Comparison of ENCODE assay signal across 8 mouse cellular contexts in the genomic region with DNA sequence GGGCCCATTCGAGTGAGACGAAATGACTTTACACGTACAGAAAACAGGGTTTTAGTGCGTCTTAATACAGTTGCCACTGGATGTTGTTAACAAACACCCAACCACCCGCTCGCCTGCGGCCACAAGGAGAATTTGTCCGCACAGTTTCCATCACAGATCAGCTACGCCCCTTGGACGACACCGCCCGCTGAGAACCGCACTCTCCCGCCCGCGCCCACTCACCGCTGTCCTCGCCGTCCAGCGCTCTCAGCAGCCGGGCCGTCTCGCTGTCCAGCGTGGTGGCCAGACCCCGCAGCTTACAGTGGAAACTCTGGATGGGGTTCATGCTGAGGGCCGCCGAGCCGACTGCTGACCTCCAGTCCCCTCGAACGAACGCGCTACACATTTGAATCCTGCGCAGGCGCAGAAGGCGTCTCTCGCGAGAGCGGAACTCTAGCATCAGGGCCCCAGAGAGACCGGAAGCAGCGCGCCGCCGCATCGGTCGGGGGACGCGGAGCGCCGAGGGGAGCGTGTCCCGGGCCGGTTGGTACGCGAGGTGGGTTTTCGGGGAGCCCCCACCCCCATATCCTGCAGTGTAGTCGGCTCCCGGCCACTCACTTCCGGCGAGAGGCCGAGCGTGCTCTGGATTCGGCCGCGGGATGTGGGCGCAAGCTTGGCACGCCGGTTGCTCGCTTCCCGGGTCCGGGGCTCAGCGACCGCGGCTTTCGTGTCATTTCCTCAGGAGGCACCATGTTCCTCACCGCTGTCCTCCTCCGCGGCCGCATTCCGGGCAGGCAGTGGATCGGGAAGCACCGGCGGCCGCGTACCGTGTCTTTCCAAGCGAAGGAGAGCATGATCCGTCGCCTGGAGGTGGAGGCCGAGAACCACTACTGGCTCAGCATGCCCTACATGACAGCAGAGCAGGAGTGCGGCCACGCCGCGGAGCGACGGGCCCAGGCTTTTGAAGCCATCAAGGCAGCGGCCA. TPM values are rescaled to one million over a fixed set of nuclear protein-coding genes. Genes with fewer than 3 reads are reported as not detected.
A peak's percentile ranks its signal among the peaks of the same experiment; 100 is the strongest.
DNase-seq lines count a peak whose midpoint lies in the region; ATAC-seq lines count a peak whose summit lies in the region.

Ska3 (minus strand) TSS at position 398 of the 964 bp plus-strand sequence.
Mrpl57 (plus strand) TSS at position 447 of the 964 bp plus-strand sequence.

- no peaks in the 10 kb centered on the region for H3K9me3 ChIP-seq in intestine, embryonic 14.5 days (ENCODE audit: control insufficient read depth, low read length)

- H3K9ac ChIP-seq in intestine, embryonic 14.5 days (ENCODE audit: low read length), result peak within 1 kb of the TSS; percentile 75

- H3K4me2 ChIP-seq in intestine, embryonic 14.5 days (ENCODE audit: low read length), result peak within 1 kb of the TSS; percentile 81

- H3K27me3 ChIP-seq in intestine, embryonic 14.5 days (replicated peaks; ENCODE audit: control insufficient read depth, insufficient read depth, low read length), result no peaks in the 10 kb centered on the region

- DNase-seq in adipocyte (ENCODE audit: low spot score), result peak; percentile 94
- DNase-seq in embryo, embryonic 10 days (ENCODE audit: low spot score), result peak; percentile 98
- peak; percentile 92 for DNase-seq in gastrocnemius, postnatal 14 days
- DNase-seq in intestine, embryonic 14.5 days (ENCODE audit: low spot score), result peak; percentile 97
- peak; percentile 92 to 93 for DNase-seq in left cerebral cortex, postnatal 14 days (ENCODE audit: low spot score in 2 of 2)
- DNase-seq in mesoderm, embryonic 11.5 days (ENCODE audit: low read depth, low spot score), result peak; percentile 97
- peak; percentile 81 to 83 for DNase-seq in right cerebral cortex, postnatal 36 days (ENCODE audit: low spot score in 2 of 2)
- DNase-seq in yolk sac, embryonic 10.5 days (ENCODE audit: low spot score), result peak; percentile 95

- peak; percentile 96 for ATAC-seq in intestine, embryonic 14.5 days (replicated peaks; ENCODE audit: low FRiP score, low TSS enrichment, low read depth)

- peaks cover 16% of the 10 kb centered on the region for H3K4me1 ChIP-seq in intestine, embryonic 14.5 days (replicated peaks; ENCODE audit: control insufficient read depth, insufficient read depth, low read length)

- intact Hi-C loops in gastrocnemius, postnatal 14 days (cut with DNase I; ENCODE audit: low total_unique reads), result loop anchor here (10.0 kb wide), 1 partner anchor 89 kb away; no protein-coding TSS in a partner anchor
- intact Hi-C loops in left cerebral cortex, postnatal 14 days (cut with DNase I), result no loop called here

- peaks cover 24% of the 10 kb centered on the region for H3K36me3 ChIP-seq in intestine, embryonic 14.5 days (ENCODE audit: control insufficient read depth, insufficient read depth, low read length)

- H3K4me3 ChIP-seq in intestine, embryonic 14.5 days (ENCODE audit: low read depth, low read length), result peak within 1 kb of the TSS; percentile 91

- under 1% methylated on average over 96 of the region's 96 CpGs for WGBS in intestine, embryonic 14.5 days

- H3K27ac ChIP-seq in intestine, embryonic 14.5 days (ENCODE audit: low read depth), result peak within 1 kb of the TSS; percentile 83

RNA-seq across cellular contexts. Expression of gene Ska3, which starts in this region (rescaled TPM):
- total RNA-seq in gastrocnemius, postnatal 14 days (2021), result 1 to 10 TPM in 1 of 2 experiments, under 1 TPM in 1; 0.78 to 1.2 TPM
- 30.2 and 32.5 TPM in 2 replicates for polyA plus RNA-seq in intestine, embryonic 14.5 days (2014; fragmentation: Nextera tagmentation; extraction: Ambion mirVana)
- 1 to 10 TPM in 1 of 2 experiments, under 1 TPM in 1; 0.97 to 2.2 TPM for total RNA-seq in left cerebral cortex, postnatal 14 days (2021)

RNA-seq across cellular contexts. Expression of gene Mrpl57, which starts in this region (rescaled TPM):
- 10 to 100 TPM; 63.7 to 64.3 TPM for total RNA-seq in gastrocnemius, postnatal 14 days (2021)
- polyA plus RNA-seq in intestine, embryonic 14.5 days (2014; fragmentation: Nextera tagmentation; extraction: Ambion mirVana), result 192 and 199 TPM in 2 replicates
- 10 to 100 TPM; 65.6 to 87.1 TPM for total RNA-seq in left cerebral cortex, postnatal 14 days (2021)

Comparison
In these comparisons a context has a peak if more than half of its experiments do, and no peak if none do; other contexts are left out.
1. Peak in every context shown above with its lines: DNase-seq, ATAC-seq, H3K4me3 ChIP-seq and H3K27ac ChIP-seq.